Mouse (Mus musculus) liver, postnatal 0 days (tissue): ENCODE data around the gene Gm11116.
"Not testable (repeated sequence)": the region's sequence is repeated elsewhere in the genome, so short reads cannot be mapped to it uniquely, and the experiment has no call there.

ENCODE experiments used
- CTCF ChIP-seq: sonication (generic); IDR thresholded peaks from 2 replicates; pipeline ENCODE4 v1.5.1; 2016; ENCODE audit warnings: antibody characterized with exemption, low read depth
- EP300 ChIP-seq: IDR thresholded peaks from 2 replicates; pipeline ENCODE4 v1.6.1; 2016; ENCODE audit warnings: antibody characterized with exemption, low read depth, mild to moderate bottlenecking

DNA sequence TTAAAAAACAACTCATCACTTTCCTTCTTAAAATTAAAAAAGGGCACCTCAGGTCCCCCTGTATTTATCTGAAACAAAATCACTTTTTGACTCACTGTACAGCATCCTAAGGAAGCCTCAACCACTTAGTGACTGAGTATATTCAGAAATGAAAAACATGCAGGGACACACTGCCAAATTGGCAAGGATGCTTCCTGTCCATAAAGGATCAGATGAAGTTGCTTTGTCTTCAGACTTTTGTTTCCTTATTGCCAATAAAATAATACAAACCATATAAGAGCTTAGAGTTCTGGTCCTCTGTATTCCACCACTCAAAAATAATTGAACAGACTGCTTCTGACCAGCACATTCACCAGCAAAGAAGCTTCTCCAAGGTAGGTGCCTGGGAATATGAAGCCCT is 25.1 kb downstream of the Gm11116 start, which contains the start of gene Smr2:
- not testable (repeated sequence) for TF ChIP-seq CTCF, EP300
